Mouse (Mus musculus) liver (tissue): ENCODE measurements around the gene Gm3376.
"Not testable (repeated sequence)": the region's sequence is repeated elsewhere in the genome, so short reads cannot be mapped to it uniquely, and the experiment has no call there.

ENCODE experiments used
- DNase-seq: peaks from one replicate; pipeline ENCODE4 v3.0.0-alpha.2; 2020; ENCODE audit warnings: mixed read lengths

The Gm3376 gene

DNA sequence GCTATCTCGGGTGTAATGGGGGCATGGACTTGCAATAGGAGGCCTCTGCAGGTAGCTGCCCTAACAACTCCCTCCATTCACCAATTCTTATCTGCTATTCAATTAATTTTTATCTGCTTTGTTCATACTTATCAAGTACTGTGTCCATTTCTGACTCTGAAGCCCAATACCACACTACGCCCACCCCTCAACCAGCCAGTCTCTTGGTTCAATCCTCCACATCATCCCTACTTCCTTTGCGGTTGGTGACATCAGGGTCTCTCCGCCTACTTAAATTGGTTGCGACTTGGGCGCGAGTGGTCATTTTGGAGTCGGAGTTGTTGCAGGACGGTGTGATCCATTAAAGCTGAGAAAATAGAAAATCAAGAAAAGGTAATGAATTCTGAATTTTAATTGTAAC is at the start of gene Gm3376:
TSS of gene Gm3376 (plus strand) at position 301 of the 400 bp plus-strand sequence.
- not testable (repeated sequence) for DNase-seq
